Mouse (Mus musculus): ENCODE data around the gene Tas2r118.

The Tas2r118 gene

GRCm38 (mm10) chr6:23969960-23970359 is at the start of gene Tas2r118:
Gene Tas2r118, minus strand, starts transcription at chr6:23970060.
- DNase-seq, result no peak

DNA sequence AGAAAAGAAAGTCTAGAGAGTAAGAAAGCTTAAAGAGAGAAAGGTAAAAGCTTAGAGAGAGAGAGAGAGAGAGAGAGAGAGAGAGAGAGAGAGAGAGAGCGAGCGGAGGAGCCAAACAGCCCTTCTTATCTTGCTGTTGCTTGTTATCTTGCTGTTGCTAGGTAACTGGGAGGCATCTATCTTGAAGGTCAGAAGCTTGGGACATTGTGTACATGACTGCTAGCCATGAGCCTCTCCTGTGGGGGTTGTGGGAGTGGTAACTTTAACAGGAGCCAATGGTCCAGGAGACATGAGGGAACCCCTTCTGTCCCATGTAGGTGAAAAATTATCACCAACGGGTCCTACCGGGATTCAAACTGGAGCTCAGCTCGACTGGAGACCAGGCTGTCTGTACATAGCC is 48.5 kb upstream of the Tas2r118 start:
- DNase-seq, result no peak

DNA sequence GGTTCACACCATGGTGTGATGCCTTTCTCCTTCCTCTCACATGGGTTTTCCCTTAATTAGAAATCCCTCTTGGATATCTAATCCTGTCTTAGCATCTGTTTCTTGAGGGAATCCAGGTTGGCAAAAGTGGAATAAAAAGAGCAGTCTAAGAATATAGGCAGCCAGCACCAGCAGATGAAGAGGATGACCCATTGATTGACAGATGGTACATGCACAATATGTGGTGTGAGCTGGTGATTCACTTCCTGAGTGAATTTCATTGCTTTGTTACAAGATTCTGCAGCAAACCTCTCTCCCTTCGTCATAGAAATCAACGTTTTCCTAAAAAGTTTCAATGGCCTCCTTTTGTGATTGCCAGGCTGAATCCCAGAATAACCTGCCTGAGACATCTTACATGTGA is 23.4 kb upstream of the Tas2r118 start:
- no peak for DNase-seq

DNA sequence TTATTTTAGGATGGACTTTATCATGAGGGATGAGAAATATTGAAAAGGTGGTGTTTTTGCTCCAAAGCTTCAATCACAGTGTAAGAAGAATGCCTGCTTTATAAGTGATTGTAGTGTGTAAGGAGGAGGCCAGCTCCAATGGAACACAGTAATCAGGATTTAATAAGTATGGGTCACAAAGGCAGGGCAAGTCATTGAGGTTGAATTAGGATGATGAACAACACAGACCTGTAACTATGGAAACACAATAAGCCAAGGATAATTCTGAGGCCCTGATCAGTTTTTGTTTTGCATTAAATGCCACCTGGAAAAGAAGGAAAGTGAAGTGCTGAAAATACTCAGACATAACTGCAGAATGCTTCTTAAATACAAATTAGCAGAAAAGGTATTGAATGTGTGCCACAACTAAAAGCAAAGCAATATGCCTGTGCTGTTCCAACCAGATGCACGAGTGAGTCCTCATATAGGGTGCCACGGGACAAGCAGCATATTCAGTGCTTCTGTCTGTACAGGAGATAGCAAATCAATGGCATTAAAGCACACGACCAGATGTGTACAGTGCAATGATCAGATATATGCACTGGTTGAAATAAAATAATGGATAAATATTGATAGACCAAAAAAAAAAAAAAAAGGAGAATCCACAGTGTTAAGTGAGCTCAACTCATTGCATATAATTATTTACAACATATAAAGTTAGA is 21.0 kb upstream of the Tas2r118 start:
- DNase-seq, result no peak

GRCm38 (mm10) chr6:23986293-23986692 is 16.4 kb upstream of the Tas2r118 start:
- DNase-seq, result no peak

DNA sequence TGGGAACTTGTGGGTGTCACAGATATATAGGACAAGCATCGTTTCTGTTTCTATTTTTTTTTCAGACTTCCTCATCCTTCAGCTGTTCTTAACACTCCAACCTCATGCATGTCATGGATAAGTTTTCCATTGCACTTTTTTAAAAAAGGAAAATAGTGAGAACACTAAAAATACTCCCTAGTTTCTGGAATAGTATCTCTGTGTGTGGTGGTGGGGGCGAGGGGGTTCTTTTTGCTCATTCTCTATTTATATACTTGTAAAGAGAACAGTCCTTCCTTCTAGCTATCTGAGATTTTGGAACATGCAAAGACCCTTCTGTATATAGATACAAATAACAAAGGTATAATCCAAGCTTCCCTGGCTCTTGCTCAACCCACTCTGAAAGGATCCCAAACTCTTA is 2.9 kb downstream of the Tas2r118 start:
- DNase-seq, result no peak

GRCm38 (mm10) chr6:23965925-23966324 is 3.9 kb downstream of the Tas2r118 start:
- DNase-seq, result no peak

DNA sequence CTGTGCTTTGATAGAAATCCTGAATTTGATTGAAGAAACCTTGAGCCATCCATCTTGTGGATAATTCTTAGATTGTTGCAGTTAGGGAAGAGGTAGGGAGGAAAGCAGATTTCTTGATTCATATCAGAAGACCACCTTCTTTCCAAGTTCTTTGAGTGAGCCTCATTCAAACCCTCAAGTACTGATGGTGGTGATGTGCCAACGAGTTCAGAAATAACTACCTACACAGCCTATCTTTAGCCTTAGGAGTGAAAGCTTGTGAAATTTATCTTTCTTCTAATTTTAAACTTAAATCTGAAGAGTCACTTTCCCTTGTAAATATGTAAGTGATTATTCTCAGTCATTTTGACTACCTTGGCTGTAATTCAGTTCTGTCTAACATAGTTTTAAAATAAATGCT is 6.1 kb downstream of the Tas2r118 start:
- DNase-seq, result no peak

DNA sequence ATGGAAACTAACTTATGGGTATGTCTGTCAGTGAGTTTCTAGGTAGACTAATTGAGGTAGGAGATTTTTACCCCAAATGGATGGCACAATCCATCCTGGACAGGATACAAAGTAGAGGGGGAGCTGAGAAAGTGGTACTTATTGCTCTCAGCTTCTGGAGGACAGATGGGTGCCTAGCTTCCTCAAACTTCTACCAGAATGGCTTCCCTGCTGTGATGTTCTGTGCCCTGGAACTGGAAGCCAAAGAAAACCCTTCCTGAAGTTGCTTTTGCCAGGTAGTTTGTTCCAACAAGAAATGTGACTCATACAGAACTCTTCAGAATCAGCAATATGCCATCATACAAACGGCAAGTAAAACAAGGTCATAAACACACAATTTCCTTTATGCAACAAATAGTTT is 29.1 kb downstream of the Tas2r118 start:
- no peak for DNase-seq

- no peak for DNase-seq
These were observed 31.0 kb downstream of the Tas2r118 start for GRCm38 (mm10) chr6:23938575-23939488.

DNA sequence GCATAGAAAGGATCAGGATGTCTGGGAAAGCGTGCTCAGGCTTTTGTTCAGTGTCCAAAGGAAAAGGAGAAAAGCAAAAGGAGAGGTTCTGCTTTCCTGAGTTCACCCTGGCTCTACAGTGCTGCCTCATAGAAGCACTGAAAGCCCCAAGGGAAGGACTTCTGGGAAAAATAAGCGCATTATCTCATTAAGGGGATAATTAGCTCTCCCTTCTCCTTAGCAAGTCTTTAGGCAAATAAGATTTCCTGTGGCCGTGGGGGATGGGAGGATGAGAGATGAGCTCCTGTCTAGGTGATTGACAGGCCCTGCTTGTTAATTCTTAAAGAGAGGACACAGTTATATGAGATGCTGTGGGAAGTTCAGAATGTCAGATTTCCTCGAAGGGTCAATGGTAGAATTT is 33.4 kb downstream of the Tas2r118 start:
- no peak for DNase-seq

DNA sequence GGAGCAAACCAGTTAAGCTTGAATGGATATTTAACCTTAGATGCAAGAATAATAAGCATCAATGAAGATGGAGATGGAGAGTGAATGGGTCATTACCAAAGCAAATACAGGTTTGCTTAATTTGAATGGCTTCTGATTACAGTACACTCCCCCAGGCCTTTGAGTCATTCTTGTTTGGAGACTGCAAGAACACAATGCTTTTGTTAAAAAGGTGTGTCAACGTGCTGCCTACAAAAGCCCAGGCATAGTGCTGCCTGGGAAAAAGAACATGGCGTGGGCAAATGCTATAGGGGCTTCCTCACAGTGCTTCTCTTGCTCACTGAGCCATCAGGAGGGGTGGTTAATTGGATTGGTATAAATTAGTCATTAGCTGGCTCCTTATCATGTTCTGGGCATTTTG is 46.1 kb downstream of the Tas2r118 start:
- DNase-seq, result no peak

Measured in thymus, postnatal 14 days (tissue).